Mouse (Mus musculus): ENCODE measurements at regions not wholly inside any gene's neighbourhood (a gene's known extent, or its start where the extent isn't known, plus 50 kb on each side); places are given as distances from the start of the nearest gene placed in this dataset.

DNA sequence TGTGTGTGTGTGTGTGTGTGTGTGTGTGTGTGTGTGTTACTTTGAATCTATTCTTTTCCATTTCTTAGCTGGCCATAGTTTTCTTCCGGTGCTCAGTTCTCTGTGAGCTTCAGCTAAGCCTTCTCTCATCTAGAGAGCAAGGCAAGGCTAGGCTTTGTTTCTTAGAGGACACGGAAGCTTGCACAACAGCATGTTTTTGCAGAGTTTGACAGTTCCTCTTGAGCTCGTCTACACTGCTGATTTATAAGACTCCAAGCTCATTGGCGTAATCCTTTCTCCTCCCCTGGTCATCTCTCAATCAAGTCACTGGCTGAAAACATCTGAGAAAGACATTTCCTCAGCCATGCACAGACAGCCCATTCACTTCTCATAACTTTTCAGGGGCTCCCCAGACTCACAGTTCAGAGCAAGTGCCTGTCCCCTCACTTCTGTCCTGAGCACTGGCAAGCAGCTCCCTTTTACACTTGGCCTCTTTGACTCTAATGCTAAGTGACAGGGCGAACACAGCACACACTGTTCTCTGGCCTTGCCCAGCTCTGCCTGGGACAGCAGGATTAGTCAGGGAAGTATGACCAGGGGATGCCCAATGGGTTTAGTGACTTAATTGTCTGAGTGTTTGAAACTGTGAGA, 362.3 kb upstream of the Npvf start:
- DNase-seq = peak; percentile 9

DNA sequence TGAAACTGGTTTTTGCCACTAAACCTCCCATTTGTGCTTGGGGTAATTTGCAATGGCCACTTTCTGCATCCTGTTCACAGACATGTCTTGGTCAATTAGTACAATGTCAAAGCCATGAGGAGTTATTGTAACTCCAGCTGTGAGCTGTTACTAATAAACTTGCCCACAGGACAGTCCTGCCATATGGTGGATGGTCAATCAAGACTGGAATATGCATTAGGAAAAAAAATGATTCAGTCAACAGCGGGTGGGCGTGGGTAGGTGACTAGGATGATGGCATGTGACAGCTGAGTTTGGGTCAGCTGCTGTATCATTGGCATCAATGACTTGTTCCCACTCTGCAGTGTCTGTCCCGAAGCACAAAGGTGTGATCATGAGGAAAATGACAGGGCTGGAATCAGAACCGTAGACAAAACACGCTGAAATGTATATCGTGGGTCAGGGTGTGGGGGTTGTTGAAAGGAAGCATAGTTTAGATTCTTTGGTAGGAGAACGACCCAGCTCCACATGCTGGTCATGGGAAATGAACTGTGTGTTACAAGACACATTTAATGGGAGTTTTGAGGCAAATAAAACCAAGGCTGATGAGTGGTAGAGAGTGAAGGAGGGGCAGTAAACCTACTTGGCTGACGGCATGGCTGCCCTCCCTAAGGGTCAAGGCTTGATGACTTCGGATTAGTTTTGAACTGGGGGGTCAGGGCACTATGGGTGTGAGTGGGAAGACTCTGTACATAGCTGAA, 363.2 kb upstream of the Npvf start:
- no peak for DNase-seq

GRCm38 (mm10) chr6:51021206-51021605, 367.0 kb upstream of the Npvf start:
- DNase-seq = no peak

DNA sequence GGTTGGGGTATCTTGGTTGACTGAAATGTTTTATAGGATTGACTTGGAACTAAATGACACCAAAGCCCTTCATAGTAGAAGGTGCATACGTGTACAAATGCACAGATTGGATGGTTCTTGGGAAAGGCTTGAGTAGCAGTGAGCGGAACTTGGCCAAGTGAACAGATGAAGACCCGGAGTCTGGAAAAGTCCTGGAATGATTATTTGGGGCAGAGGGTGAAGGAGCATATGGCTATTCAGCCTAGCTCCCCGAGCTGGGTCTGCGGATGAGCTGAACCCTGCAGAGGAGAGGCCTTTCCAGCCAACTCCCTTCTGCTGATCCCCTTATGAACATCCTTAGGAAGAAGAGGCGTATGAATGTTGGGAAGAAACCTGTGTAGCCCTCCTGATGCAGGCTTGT, 369.1 kb upstream of the Npvf start:
- DNase-seq = no peak

DNA sequence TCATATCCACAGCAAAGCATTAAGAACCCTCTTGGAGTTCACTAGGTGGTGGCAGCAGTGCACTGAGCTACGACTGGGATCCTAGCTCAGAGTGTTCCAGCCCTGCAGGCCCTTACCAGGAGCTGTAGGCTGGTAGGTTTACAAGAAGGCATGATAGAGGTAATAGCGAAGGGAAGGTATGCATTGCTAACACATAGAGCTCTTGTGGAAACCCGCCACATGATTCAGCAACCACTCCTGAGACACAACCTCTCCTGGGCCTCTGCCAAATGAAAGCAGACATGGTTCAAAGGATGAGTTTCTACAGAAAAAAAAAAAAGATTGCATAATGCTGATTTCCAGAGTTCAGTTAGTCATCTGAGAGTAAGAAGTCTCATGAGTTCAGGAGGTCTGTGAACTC, 370.5 kb upstream of the Npvf start:
- DNase-seq = peak; percentile 41

DNA sequence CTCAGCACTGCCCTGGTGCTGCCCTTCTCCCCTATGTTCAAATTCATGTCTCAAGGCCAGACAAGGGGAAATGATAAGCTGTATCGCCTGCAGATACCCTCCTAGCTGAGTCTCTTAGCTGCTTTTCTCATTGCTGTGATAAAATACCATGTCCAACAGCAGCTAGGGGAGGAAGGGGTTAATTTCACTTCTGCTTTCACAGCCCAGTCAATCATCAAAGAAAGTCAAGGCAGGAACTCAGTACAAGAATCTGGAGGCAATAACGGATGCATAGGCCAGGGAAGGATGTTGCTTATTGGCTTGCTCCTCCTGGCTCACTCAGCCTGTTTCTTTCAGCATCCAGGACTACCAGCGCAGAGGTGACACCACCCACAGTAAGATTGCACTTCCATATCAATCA, 371.2 kb upstream of the Npvf start:
- DNase-seq = no peak

GRCm38 (mm10) chr6:51027296-51027695, 373.1 kb upstream of the Npvf start:
- no peak for DNase-seq

DNA sequence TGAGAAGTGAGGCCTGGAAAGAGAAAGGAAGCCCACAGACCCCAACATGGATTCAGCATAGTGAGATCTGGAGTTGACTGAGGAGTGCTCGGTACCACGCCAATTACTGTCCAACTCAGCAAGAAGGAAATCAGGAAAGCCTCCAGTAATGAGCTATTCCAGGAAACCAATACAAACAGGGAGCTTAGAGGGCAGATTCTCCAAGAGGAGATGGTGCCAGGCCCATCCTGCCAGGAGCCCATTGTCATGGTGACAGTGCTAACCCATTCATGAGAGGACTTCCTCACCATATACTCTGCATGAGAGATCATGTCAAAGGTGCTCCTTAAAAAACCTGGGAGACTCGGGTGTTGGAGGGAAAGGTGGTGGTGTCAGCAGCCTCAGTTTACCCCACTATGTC, 375.3 kb upstream of the Npvf start:
- no peak for DNase-seq

DNA sequence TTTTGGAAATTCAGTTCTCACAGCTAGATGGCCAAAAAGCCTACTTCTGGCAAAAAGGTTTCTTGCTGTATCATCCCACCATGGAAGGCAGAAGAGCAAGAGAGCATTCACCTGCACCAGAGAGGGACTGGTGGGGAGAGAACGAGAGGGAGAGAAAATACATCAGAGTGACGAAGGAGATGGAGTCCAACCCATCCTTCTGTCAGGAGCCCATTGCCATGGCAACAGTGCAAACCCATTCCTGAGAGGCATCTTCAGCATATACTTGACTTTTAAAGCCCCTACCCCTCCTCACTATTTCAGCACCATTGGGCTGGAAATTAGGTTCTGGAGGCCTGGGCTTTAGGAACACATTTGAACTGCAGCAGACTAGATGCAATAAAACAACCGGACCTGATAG, 375.7 kb upstream of the Npvf start:
- DNase-seq = no peak

GRCm38 (mm10) chr6:51033835-51034234, 379.6 kb upstream of the Npvf start:
- DNase-seq = no peak

DNA sequence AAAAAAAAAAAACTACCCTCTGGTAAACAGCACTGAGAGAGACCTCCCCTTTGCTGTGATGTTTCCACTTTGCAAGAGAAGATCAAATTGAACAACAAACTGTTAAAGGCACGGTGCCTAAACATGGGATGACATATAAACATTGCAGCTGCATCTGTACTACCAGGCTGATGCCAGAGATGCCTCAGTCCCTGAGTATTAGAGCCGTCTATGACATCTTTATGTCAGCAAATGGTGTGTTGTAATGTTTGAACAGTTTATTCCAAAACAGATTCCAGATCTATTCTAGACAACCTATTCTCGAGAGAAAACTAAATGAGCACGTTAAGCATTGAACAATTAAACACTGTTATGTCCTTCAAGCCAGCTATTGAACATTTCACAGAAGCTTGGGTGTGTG, 381.8 kb upstream of the Npvf start:
- no peak for DNase-seq

DNA sequence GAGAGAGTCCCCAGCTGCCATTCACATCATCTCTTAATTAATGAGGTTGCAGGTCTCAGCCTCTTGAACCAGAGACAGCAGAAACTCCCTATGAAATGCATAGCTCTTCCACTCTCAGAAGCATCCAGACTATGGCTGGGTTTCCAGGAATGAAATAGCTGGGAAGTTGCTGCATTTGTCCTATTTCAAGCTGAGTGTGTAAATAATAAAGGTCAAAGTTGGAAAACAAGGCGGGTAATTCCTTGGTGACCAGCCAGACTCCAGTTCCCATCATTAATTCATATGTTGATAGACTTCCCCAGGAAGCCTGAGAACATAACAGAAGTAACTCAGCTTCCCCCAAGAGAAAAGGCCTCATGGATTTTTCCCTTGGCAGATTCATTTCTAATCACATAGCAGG, 382.3 kb upstream of the Npvf start:
- peak; percentile 60 for DNase-seq

DNA sequence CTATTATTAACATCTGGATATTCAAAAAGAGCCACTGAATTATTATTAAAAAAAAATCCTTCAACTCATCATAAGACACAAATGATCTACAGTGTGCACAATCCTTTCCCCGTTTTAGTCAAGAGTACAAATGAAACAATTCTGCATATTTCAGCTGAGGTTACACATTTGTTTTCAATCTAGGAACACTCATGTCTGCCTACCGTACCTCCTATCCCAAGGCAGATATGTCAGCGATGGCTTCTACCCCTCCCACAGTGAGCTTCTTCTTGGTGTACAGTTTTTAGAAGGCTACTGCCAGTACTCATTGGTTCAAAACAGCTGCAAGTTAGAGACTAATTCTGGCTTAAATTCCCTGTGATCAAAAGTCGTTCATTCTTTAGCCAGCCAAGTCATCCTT, 382.7 kb upstream of the Npvf start:
- no peak for DNase-seq

GRCm38 (mm10) chr6:51039486-51040180, 385.4 kb upstream of the Npvf start:
- DNase-seq = no peak

DNA sequence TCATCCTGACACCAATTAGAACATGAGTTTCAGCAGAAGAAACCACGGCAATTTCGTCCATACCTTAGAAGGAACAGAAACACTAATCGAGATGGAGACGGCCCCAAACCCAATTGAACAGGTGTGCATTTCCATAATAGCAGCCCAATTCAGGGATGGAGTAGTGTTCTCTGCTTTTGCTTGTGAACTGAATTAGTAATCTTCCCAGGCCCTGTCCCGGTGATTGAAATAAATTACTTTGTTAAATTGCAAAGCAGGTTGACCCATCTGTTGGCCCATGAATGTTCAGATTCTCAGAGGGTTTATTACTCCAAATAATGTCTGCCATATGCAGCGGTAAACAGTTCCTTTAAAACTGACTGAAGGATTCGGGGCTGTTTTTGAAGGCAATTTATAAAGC, 388.5 kb upstream of the Nfe2l3 start:
- no peak for DNase-seq

- DNase-seq = no peak
Measured at GRCm38 (mm10) chr6:51044873-51045272, 387.6 kb upstream of the Nfe2l3 start.

- DNase-seq = no peak
Measured at GRCm38 (mm10) chr6:51052451-51052921, 380.0 kb upstream of the Nfe2l3 start.

DNA sequence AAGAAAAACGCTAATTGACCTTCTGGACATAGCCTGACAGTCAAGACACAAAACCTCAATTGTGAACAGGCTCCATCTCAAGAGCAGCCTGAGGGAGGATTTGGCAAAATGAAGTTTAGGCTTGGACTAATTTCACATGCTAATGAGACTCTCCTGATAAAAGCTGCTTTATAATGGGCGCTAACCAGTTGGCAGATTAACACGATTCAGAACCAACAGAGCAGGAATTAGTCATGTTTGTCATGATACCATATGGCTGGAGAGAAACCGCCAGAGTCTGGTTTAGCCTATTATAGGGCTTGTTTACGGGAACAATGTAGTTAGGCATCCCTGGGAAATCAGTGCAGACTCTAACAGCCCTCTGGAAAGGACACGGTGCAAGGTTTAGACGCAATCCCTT, 375.2 kb upstream of the Nfe2l3 start:
- no peak for DNase-seq

GRCm38 (mm10) chr6:51059923-51060847, 372.3 kb upstream of the Nfe2l3 start:
- no peak for DNase-seq

- no peak for DNase-seq
Measured at GRCm38 (mm10) chr6:51060848-51061535, 371.5 kb upstream of the Nfe2l3 start.

DNA sequence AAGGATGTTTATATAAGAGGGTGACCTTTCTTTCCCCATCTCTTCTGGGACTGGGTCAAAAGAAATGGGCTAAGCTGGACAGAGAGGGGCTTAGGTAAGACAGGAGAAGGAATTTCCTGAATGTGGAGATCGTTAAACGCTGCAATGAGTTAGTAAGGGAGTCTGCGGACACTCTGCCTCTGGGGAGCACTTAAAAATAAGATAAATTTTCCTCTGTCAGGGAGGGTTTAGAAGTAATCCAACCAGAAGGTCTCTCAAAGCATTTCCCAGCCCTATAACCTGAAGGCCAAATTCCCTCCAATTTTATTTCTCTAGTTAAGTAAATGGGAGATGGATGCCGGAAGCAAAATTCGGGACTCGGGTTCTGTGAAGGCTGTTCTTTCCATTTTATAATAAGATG, 367.3 kb upstream of the Nfe2l3 start:
- DNase-seq = peak; percentile 5

- DNase-seq = no peak
Measured at GRCm38 (mm10) chr6:51067332-51067731, 365.1 kb upstream of the Nfe2l3 start.
